Mouse (Mus musculus) hindbrain, embryonic 10.5 days (tissue): ENCODE measurements around the gene Lyst. TPM values are rescaled to one million over a fixed set of nuclear protein-coding genes. Genes with fewer than 3 reads are reported as not detected.
"Not testable (repeated sequence)": the region's sequence is repeated elsewhere in the genome, so short reads cannot be mapped to it uniquely, and the experiment has no call there.

ENCODE experiments used
- DNase-seq: peaks from one replicate; pipeline ENCODE4 v3.0.0-alpha.2; 2017; ENCODE audit warnings: low spot score
- H3K27ac ChIP-seq: fragments of 300-500 bp; sonication (generic); 2 replicates; pipeline ENCODE4 v1.5.1; 2016; ENCODE audit warnings: mild to moderate bottlenecking, moderate library complexity
- H3K27me3 ChIP-seq: fragments of 300-500 bp; sonication (generic); 2 replicates; pipeline ENCODE4 v1.6.1; 2016; ENCODE audit warnings: mild to moderate bottlenecking; ENCODE audit not compliant: poor library complexity, insufficient read depth, severe bottlenecking
- H3K36me3 ChIP-seq: fragments of 300-500 bp; sonication (generic); 2 replicates; pipeline ENCODE4 v1.6.1; 2016; ENCODE audit warnings: mild to moderate bottlenecking, moderate library complexity
- H3K4me1 ChIP-seq: fragments of 300-500 bp; sonication (generic); replicated peaks from 2 replicates; pipeline ENCODE4 v1.6.1; 2016; ENCODE audit warnings: mild to moderate bottlenecking
- H3K4me3 ChIP-seq: fragments of 300-500 bp; sonication (generic); 2 replicates; pipeline ENCODE4 v1.5.1; 2016; ENCODE audit warnings: mild to moderate bottlenecking, moderate library complexity
- H3K9me3 ChIP-seq: fragments of 300-500 bp; sonication (generic); 2 replicates; pipeline ENCODE4 v1.6.1; 2016; ENCODE audit warnings: mild to moderate bottlenecking, moderate library complexity
- WGBS: fragments of 180-500 bp; shearing (Covaris S2); methylation state at CpG from one replicate; pipeline ENCODE4 v1.1.7; 2016; 5-methylcytosine and 5-hydroxymethylcytosine counted together
- polyA plus RNA-seq: library from polyadenylated mRNA; unstranded; fragments of >200 nt; fragmentation: Nextera tagmentation; extraction: Ambion mirVana; gene quantifications from 2 replicates; pipeline ENCODE4 v1.2.1, GENCODE M21; 2016

Gene Lyst
- polyA plus RNA-seq, 1 experiment from 2014 or later = 3.3 TPM

- DNase-seq = no peak
- Histone ChIP-seq H3K4me1 (no peaks in the 10 kb centered on the region), H3K27ac (no peak overlapping the region), H3K9me3 (no peaks in the 10 kb centered on the region), H3K27me3 (no peaks in the 10 kb centered on the region), H3K4me3 (no peak overlapping the region), H3K36me3 (peaks cover 18% of the 10 kb centered on the region)
- 92% methylated on average over 4 of the region's 4 CpGs for WGBS
These were observed 84.6 kb downstream of the Lyst start for GRCm38 (mm10) chr13:13674669-13675343.

- Histone ChIP-seq H3K36me3 (peaks cover 18% of the 10 kb centered on the region), H3K4me1 (no peaks in the 10 kb centered on the region), H3K9me3 (no peaks in the 10 kb centered on the region), H3K27ac (no peak overlapping the region), H3K4me3 (no peak overlapping the region), H3K27me3 (no peaks in the 10 kb centered on the region)
- no peak for DNase-seq
- 82% methylated on average over 8 of the region's 8 CpGs for WGBS
These were observed 87.7 kb downstream of the Lyst start for GRCm38 (mm10) chr13:13677871-13678270.

DNA sequence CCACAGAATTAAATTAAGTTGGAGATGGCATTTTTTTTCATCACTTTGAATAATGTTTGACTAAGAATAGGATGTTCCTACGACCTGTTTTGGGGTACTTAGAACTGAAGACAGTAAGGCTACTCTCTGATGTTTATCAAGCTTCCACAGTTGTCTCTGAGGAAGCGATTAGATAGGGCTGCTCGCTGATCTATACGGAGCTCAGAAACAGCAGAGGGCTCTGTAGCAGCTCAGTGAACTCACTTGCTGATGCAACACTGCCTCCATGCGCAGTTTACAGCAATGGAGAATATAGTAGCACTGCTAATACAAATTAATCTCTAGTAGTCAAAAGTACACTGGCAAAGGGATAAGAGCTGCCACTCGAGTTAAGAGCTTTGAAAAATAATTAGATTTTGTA lies 91.4 kb downstream of the Lyst start:
- DNase-seq = no peak
- H3K27ac ChIP-seq = no peak overlapping the region
- WGBS = 65% methylated on average over 6 of the region's 6 CpGs
- H3K9me3 ChIP-seq = no peaks in the 10 kb centered on the region
- H3K27me3 ChIP-seq = no peaks in the 10 kb centered on the region
- H3K36me3 ChIP-seq = peaks cover 10% of the 10 kb centered on the region
- no peaks in the 10 kb centered on the region for H3K4me1 ChIP-seq
- H3K4me3 ChIP-seq = no peak overlapping the region

GRCm38 (mm10) chr13:13703476-13703875 lies 113.3 kb downstream of the Lyst start:
- DNase-seq = no peak
- H3K36me3 ChIP-seq = peaks cover 8% of the 10 kb centered on the region; the same call in 1 of the 2 replicates
- no peak overlapping the region for H3K27ac ChIP-seq
- no peak overlapping the region for H3K4me3 ChIP-seq
- 87% methylated on average over 5 of the region's 5 CpGs for whole genome bisulfite sequencing
- 0 out of 2 replicates have a peak, but pooled peaks cover 7% of the 10 kb centered on the region for H3K4me1 ChIP-seq
- no peaks in the 10 kb centered on the region for H3K27me3 ChIP-seq
- H3K9me3 ChIP-seq = no peaks in the 10 kb centered on the region

DNA sequence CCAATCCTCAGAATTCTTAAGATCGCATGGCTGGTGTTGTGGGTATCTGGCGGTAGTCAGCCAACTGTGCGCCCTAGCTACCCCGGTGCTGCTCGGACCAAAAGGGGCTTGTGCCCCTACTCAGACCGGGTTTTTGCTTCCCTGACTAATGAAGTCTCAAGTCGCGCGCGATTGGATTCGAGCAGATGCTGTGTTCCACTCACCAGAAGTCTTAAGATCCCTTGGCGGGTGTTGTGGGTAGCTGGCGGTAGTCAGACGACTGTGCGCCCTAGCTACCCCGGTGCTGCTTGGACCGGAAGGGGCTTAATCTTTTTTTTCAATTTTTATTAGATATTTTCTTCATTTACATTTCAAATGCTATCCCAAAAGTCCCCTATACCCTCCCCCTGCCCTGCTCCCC lies 131.2 kb downstream of the Lyst start:
- not testable (repeated sequence) for H3K9me3 ChIP-seq, H3K27ac ChIP-seq, H3K27me3 ChIP-seq, DNase-seq, H3K4me1 ChIP-seq, H3K4me3 ChIP-seq, H3K36me3 ChIP-seq
- WGBS = 92% methylated on average over 17 of the region's 17 CpGs

DNA sequence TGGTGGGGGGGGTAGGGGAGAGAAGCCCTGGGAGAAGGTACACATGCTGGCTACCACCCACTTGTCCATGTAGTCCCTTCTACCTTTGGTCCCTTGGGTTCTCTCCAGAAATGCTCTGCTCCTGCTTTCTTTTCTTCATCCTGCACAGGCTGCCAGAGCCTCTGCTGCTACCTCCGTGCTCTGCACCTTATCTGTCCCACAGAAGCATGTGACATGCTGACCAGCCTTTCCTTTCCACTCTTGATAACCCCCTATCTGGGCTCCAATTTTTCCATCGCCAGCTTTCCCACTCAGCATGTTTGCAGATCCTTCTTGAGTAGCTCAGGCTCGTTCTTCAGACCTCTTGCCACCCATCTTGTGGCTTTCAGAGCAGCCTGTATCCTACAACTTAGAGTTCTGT lies 133.1 kb downstream of the Lyst start:
- Histone ChIP-seq H3K36me3 (peaks cover 8% of the 10 kb centered on the region; the same call in 1 of the 2 replicates), H3K27me3 (no peaks in the 10 kb centered on the region), H3K4me1 (no peaks in the 10 kb centered on the region), H3K9me3 (no peaks in the 10 kb centered on the region), H3K4me3 (no peak overlapping the region), H3K27ac (no peak overlapping the region)
- DNase-seq = no peak
- WGBS = 87% methylated on average over 3 of the region's 3 CpGs

DNA sequence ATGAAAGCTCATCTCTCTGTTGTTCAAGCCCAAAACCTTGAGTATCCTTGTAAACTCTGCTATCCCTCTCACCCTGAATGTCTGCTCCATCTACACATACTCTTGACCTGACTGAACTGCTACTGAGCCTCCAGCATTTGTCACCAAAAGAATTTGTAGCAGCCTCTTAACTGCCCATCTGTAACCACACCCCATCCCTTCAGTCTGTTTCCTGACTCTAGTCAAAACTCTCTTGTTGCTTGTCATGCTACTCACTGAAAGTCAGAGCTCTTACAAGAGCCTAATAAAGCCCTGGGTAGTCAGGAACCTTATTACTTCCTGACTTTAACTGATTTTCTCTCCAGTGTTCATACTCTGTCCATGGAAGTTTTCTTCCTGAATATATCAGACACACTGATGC lies 133.6 kb downstream of the Lyst start:
- Histone ChIP-seq H3K4me3 (no peak overlapping the region), H3K36me3 (peaks cover 8% of the 10 kb centered on the region; the same call in 1 of the 2 replicates), H3K27me3 (no peaks in the 10 kb centered on the region), H3K9me3 (no peaks in the 10 kb centered on the region), H3K4me1 (no peaks in the 10 kb centered on the region), H3K27ac (no peak overlapping the region)
- DNase-seq = no peak

- Histone ChIP-seq H3K27me3 (no peaks in the 10 kb centered on the region), H3K4me3 (no peak overlapping the region), H3K9me3 (no peaks in the 10 kb centered on the region), H3K36me3 (peaks cover 14% of the 10 kb centered on the region), H3K4me1 (no peaks in the 10 kb centered on the region), H3K27ac (no peak overlapping the region)
- 94% methylated on average over 4 of the region's 4 CpGs for WGBS
- no peak for DNase-seq
These were observed 149.0 kb downstream of the Lyst start for GRCm38 (mm10) chr13:13739232-13739631.

- no peaks in the 10 kb centered on the region for H3K4me1 ChIP-seq
- no peak overlapping the region for H3K4me3 ChIP-seq
- no peak overlapping the region for H3K27ac ChIP-seq
- no peak for DNase-seq
- H3K9me3 ChIP-seq = no peaks in the 10 kb centered on the region
- 90% methylated on average over 3 of the region's 3 CpGs for WGBS
- H3K36me3 ChIP-seq = peaks cover 29% of the 10 kb centered on the region
- no peaks in the 10 kb centered on the region for H3K27me3 ChIP-seq
These were observed 155.7 kb downstream of the Lyst start for GRCm38 (mm10) chr13:13745911-13746310.

- Histone ChIP-seq H3K36me3 (peaks cover 8% of the 10 kb centered on the region; the same call in 1 of the 2 replicates), H3K9me3 (no peaks in the 10 kb centered on the region), H3K27ac (no peak overlapping the region), H3K27me3 (no peaks in the 10 kb centered on the region), H3K4me1 (no peaks in the 10 kb centered on the region), H3K4me3 (no peak overlapping the region)
- DNase-seq = no peak
These were observed 185.7 kb downstream of the Lyst start for GRCm38 (mm10) chr13:13775778-13776494.

DNA sequence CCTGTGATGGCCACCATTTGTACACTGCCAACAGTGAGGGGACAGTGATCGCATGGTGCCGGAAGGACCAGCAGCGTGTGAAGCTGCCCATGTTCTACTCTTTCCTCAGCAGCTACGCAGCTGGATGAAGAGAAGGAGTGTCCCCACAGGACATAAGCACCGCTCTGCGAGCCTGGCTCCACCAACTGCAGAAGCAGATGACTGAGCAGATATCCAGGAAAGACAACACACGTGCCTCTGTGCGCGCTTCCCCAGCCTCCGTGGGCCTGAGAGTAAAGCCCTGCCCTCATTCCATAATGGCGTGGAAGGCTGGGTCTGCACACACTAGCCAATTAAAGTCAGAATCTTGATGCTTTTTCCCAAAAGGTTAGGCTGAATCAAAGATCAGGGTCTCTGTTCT lies 186.9 kb downstream of the Lyst start:
- no peaks in the 10 kb centered on the region for H3K4me1 ChIP-seq
- 91% methylated on average over 11 of the region's 11 CpGs for WGBS
- DNase-seq = no peak
- H3K27ac ChIP-seq = no peak overlapping the region
- H3K9me3 ChIP-seq = no peaks in the 10 kb centered on the region
- H3K27me3 ChIP-seq = no peaks in the 10 kb centered on the region
- H3K4me3 ChIP-seq = no peak overlapping the region
- H3K36me3 ChIP-seq = peaks cover 8% of the 10 kb centered on the region; the same call in 1 of the 2 replicates

DNA sequence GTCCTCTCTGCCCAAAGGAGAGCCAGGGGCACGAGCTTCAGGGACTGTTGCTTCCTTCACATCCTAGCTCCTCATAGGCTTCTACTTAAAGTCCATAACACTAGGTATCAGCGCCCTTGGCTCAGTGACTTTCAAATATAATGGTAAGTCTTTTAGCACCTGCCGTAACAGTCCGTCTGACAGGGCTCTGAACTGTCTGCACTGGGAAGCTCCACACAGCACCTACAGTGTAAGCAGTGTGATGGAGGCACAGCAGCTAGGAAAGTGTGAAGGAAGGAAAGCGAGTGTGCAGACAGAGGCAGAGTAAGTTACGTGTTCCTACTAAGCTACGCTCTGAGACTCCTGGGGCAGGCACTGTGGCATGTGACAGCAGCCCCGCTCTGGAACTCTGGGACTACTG lies 187.5 kb downstream of the Lyst start:
- no peak for DNase-seq
- Histone ChIP-seq H3K4me1 (no peaks in the 10 kb centered on the region), H3K9me3 (no peaks in the 10 kb centered on the region), H3K36me3 (peaks cover 8% of the 10 kb centered on the region; the same call in 1 of the 2 replicates), H3K4me3 (no peak overlapping the region), H3K27ac (no peak overlapping the region), H3K27me3 (peaks cover 4% of the 10 kb centered on the region)
- WGBS = 85% methylated on average over 8 of the region's 8 CpGs

DNA sequence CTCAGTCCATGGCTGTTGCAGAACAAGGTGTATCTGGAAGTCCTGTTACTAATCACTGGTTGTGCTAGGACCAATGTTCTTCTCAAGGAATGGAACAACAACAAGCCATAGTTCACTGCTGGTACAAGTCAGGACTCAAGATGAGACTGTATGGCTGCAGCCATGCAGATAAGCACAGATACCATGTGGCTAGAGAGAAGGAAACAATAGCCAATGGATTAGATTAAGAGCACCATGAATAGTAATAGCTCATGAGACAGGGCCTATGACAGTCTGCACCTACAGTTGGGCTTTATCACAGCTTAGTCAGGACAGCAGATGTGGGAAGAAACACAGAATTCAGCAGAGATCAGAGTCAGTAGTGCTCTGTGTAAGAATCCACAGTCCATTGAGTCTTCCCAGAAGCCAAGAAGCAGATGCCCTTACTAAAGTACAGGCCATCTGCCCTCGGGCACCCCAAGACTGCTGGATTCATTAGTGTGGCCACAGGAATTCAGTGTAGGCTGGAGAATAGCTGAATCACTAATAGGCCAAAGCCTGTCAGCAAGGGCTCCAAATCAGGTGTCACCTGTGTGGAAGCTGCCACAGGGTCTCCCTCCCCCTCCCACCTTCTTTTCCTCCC lies 188.8 kb downstream of the Lyst start:
- Histone ChIP-seq H3K27ac (no peak overlapping the region), H3K9me3 (no peaks in the 10 kb centered on the region), H3K27me3 (peaks cover 16% of the 10 kb centered on the region), H3K4me3 (no peak overlapping the region), H3K36me3 (peaks cover 8% of the 10 kb centered on the region; the same call in 1 of the 2 replicates), H3K4me1 (peaks cover 4% of the 10 kb centered on the region)
- no peak for DNase-seq
- WGBS = 83% methylated on average over 1 of the region's 1 CpGs
